Mouse (Mus musculus) ES-Bruce4 (cell line): ENCODE results near the gene Nfatc2ip.
A peak's percentile ranks its signal among the peaks of the same experiment; 100 is the strongest.

Experiments used
- CTCF ChIP-seq: IDR thresholded peaks from one replicate; pipeline ENCODE4 v1.8.1; 2011; ENCODE audit warnings: low read depth, low read length
- EP300 ChIP-seq: IDR thresholded peaks from 2 replicates; pipeline ENCODE4 v1.6.1; 2011; ENCODE audit warnings: low read depth, low read length; ENCODE audit not compliant: insufficient read depth

DNA sequence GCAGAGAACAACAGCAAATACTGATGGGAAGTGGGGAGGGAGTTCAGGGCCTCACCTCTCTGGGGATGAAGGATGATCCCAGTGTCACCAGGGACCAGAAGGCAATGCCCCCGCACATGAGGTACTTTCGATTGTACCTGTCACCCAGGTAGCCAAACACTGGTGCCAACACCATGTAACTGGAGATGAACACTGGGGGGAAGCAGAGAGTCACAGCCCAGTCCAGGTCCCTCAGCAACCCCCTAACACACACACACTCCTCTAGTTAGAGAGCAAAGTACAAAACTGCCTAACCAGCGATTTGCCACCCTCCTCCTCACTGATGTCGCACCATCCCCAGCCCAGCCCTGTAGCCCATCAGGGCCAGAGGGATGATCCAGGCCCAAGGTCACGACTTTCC lies 21.5 kb downstream of the Nfatc2ip start:
- TF ChIP-seq CTCF: peak; percentile 41
- TF ChIP-seq EP300: no peak
